Mouse (Mus musculus) c-Kit-positive CD71-negative TER-119-negative erythroid progenitor cells, embryonic 14.5 days (primary cell): ENCODE results near the gene Gm14325.
A peak's percentile ranks its signal among the peaks of the same experiment; 100 is the strongest.
"Not testable (repeated sequence)": the region's sequence is repeated elsewhere in the genome, so short reads cannot be mapped to it uniquely, and the experiment has no call there.

Experiments
- DNase-seq: peaks from one replicate; pipeline ENCODE4 v3.0.0-alpha.2; 2013; ENCODE audit warnings: low read depth

The Gm14325 gene

DNA sequence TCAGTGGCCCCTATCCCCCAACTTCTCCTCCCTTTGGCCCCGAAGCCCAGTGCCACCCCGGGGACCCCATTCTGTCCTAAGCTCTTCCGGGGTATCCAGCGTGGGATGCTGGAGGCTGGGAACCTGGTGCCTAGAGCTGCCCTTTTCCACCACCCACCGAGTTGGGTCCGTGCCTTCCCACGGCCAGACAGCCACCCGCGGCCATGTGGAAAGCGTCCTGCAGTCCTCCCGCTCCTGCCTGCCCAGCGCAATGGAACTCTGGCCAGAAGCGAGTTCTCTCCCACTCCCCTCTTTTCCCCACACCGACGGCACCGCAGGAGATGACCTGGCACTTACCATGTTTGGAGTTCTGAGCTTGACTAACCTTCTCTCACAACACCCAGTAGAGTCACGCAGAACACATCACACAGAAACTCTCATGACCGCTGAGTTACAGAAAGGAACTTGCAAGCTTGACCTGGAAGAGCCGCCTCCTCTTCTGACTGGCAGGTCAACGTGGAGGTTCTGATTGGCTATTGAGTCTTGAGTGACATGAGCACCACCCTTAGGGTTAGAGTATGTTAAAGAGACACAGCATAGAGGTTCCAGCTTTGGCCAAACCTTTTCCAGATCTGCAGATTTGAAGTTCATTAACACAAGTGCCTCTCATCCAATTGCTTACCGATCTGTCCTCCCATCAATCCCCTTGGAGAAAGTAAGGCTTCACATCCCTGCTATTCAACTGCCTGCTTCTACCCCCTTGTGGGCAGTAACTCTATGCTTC lies at the start of gene Gm14325:
Gene Gm14325, minus strand, starts transcription at position 436 of the 763 bp plus-strand sequence.
- peak; percentile 35 for DNase-seq

DNA sequence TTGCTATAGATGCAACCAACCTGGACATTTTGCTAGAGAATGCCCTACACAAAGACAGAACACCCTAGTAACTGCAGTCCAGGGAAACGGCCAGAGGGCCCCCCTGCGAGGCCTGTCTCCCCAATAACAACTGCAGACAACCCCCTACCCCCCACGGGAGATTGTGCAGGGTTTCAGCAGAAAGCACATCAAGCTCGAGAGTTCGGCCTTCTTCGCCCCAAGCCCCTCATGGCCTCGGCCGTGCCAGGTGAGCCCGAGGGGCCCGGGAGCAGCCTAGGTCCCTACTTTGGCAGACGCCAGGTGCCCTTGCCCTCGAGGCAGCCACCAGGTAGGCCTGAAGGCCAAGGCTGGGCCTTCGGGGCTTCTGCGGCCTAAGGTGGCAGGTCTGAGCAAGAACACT lies 47.6 kb upstream of the Gm14325 start:
- not testable (repeated sequence) for DNase-seq

DNA sequence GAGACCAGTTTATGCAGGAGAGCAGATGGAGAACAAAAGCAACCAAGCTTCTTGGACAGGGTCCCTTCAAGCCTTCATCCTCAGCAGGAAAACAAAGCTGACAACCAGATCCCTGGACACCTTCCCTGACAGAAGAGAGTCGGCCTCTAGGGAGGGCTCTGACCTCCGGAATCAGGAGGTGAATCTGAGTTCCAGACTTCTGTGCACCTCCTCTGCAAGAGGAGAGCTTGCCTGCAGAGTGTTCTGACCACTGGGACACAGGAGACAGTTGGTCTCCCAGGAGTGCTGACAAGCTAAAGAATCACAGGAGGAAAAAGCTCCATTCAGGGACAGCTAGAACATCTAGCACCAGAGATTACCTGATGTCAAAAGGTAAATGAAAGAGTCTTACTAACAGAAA lies 22.1 kb upstream of the Gm14325 start:
- DNase-seq, result not testable (repeated sequence)

DNA sequence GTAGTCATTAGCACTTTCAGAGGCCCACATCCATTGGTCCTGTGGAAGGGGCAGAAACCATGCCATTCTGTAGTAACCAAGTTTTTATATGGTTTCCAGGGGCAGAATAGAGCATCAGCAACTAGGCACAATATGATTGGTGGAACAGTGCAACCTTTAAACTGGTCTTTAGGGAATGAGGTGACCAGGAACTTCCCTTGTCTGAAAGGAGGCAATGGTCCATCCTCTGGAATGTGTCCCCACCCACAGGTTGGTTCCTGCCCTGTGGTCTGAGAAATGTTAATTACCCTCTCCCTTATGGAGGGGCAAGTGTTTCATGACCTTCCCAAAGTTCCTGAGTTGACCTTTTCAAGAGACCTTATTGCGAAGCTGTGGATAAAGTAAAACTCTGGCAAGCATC lies 3.5 kb upstream of the Gm14325 start:
- DNase-seq, result not testable (repeated sequence)

DNA sequence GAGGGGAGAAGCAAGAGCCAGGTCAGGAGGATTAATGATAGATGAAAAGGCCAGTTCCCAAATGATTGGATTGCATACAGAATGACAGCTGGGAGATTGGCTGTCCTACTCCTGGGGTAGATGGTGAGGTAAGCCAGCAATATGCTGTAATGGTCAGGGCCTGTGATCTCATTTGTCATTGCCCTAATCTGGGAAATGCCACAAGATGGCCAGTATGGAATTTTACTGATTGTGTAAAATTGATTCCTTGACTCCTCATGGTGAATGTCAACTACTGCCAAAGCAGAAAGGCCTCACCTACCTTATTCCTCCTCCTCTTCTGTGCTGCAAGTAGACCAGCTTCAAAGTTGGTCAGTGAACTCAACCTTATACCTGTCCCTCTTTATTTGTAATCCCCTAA lies 3.4 kb downstream of the Gm14325 start:
- DNase-seq, result not testable (repeated sequence)

DNA sequence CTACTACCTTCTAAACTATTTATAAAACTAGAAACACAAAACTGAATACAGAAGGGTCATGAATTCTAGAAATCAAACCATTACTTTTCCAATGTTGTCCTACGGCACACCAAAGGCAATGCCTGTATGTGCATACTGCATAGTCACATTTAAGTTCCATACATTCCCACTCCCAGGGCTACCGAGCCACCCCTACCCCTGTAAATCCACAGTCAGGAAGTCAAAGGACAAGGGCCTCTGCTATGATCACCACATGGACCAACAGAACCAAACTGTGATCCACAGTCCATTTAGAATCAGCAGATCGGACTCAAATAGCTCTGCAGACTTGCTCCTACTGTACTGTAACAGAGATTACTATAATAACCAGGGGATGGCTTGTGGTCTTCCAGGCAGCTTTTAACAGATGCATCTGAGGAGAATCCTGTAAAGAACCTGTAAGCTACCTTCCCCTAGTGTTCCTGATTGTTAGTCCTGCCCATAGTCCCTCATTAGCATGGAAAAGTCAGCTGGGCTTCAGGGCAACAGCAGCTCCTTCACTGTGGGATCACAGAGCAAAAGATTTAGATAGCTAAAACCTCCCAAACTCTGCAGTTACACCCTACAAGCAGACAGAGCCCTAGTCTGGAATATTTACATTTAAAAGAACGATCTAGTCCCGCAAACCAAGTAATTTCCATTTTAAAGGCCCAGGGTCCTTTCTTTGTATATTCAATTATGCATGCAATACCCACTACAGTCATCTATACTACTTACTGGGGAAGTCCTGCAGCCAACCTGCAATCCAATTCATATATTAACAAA lies 4.2 kb downstream of the Gm14325 start:
- DNase-seq, result not testable (repeated sequence)

DNA sequence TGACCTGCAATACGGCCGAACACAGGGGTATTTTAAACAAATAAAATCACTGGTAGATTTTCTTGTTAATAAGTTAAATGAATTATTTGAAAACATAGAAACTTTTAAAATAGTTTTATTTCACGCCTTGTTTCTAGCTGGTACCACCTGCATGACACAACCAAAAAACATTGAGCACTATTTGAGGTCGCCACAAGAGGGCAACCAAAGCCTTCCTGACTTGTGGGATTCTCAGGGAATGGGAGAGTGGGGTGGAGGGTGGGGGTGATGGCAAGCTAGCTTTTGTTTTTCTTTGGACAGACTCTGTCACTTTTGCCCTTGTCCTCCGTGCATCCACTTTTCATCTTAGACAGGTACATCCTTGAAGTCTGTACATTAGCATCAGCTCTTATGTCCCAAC lies 18.2 kb downstream of the Gm14325 start:
- not testable (repeated sequence) for DNase-seq

DNA sequence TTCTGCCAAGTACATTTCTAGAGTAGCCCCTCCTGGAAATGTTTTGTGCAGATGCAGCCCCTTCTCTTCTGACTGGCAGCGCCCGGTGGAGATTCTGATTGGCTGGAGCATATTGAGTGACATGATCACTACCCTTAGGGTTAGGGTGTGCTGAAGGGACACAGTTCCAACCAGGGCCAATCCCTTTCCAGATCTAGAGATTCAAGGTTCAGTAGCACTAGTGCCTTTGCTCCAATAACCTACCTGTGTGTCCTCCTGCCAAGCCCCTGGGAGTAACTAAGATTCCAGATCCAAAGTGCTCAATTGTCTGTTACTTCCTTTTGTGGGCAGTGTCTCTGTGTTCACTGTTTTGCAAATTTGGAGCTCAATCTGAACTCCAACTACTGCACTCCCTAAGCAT lies 34.0 kb downstream of the Gm14325 start:
- not testable (repeated sequence) for DNase-seq

DNA sequence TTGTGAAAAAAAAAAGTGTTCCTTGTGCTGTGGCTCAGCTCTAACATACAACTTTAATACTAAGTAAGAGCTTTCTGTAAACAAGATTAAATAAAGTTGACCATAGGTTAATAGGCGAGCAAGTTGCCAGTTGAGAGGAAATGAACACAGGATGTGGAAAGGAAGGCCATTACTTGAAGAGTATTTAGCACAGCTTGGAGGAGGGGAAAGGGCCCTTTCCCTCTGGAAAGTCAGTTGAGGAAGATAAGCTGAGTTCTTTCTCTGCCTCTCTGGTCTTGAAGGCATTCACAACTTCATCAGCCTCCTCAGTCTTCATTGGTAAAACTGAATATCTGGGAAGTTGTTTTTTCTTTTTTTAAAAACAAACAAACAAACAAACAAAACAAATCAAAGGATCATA lies 52.8 kb downstream of the Gm14325 start:
- DNase-seq, result not testable (repeated sequence)
